28 mouse cellular contexts compared by ENCODE assay signal in the genomic region with DNA sequence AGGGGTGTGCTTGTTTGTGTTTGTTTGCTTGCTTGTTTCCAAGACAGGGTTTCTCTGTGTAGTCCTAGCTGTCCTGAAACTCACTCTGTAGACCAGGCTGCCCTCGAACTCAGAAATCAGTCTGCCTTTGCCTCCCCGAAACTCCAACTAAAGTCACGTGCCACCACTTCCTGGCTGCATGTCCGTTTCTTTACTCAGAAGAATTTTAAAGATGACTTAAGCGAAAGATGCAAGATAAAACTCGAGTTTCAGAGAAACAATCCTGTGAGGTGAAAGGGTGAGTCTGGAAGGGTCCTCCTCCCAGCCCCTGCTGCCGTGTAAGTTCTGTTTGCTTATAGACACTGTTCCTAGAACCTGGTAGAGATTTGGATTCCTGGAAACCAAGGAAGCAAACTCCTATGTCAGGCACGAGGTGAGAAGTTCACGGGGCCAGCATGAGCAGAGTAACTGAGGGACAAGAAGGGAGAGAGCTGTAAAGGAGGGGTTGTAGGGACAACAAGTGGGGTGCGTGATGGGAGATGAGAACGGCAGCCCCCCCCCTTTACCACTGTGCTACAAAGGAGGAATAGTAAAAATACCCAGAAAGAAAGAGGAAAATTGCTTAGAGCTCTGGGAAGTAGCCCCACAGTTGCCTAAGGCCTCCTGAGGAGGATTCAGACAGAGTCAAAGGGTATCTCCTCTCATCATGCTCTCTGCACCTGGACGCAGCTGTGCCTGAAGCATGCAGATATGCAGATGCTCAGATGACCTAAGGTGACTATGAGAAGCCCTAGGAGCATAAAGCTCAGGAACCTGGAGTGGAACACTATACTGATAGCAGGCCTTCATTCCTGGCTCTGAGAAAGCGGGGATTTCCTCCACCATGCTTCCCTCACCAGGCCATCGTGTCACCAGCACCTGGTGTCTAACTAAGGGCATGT. TPM values are rescaled to one million over a fixed set of nuclear protein-coding genes. Genes with fewer than 3 reads are reported as not detected.
DNase-seq lines count a peak whose midpoint lies in the region; ATAC-seq and TF ChIP-seq lines count a peak whose summit lies in the region.
"Had no signal": no experiment of that assay in that cellular context is flagged by ENCODE, and none has a peak within 500 bp of the region (broad histone marks: within the 10 kb centered on the region; RNA-seq: fewer than 3 reads in every experiment).

No protein-coding gene starts in this region.

- TF ChIP-seq CTCF in heart, adult 2 months (IDR thresholded peaks at IDR 0.05): no peak
- TF ChIP-seq CTCF in CH12.LX (conservative IDR thresholded peaks at IDR 0.05 in 1 of 2, IDR thresholded peaks at IDR 0.05 in 1 of 2; ENCODE audit: low read depth in 2 of 2, low read length in 2 of 2): no peak
- no peak for TF ChIP-seq CTCF in stomach, postnatal 0 days (IDR thresholded peaks at IDR 0.05; ENCODE audit: low read depth)

- dilution Hi-C loops in CH12.LX (cut with MboI; ENCODE audit: extremely low pct_ligation_motif_present, extremely low pct_unique_long_range_greater_than_20kb, low sequenced_read_pairs): no loop called here

- peak overlapping the region; percentile 48; the same call in 1 of the 2 replicates for H3K9ac ChIP-seq in heart, embryonic 13.5 days
- H3K9ac ChIP-seq in heart, adult 2 months (ENCODE audit: low read depth, low read length): no peak overlapping the region
- no peak overlapping the region for H3K9ac ChIP-seq in CH12.LX (ENCODE audit: insufficient read depth, low read depth)
- H3K9ac ChIP-seq in stomach, postnatal 0 days (ENCODE audit: low read length): no peak overlapping the region
- H3K9ac ChIP-seq in neural tube, embryonic 15.5 days (replicated peaks): no peak overlapping the region
- H3K9ac ChIP-seq: embryonic facial prominence, embryonic 13.5 days; forebrain, embryonic 12.5 days; heart, embryonic 12.5 days; hindbrain, embryonic 12.5 days; neural tube, embryonic 12.5 days had no signal

- TF ChIP-seq RAD21 in CH12.LX (IDR thresholded peaks at IDR 0.05; ENCODE audit: low read depth, low read length): no peak

- H3K9me3 ChIP-seq in heart, embryonic 13.5 days: no peaks in the 10 kb centered on the region
- no peaks in the 10 kb centered on the region for H3K9me3 ChIP-seq in CH12.LX (replicated peaks; ENCODE audit: low read length)
- H3K9me3 ChIP-seq in stomach, postnatal 0 days (ENCODE audit: control insufficient read depth, low read length): no peaks in the 10 kb centered on the region
- no peaks in the 10 kb centered on the region for H3K9me3 ChIP-seq in neural tube, embryonic 15.5 days (replicated peaks)
- H3K9me3 ChIP-seq: embryonic facial prominence, embryonic 13.5 days; forebrain, embryonic 12.5 days; heart, embryonic 12.5 days; hindbrain, embryonic 12.5 days; limb, embryonic 10.5 days; megakaryocyte, embryonic 14.5 days; neural tube, embryonic 12.5 days had no signal

- DNase-seq in heart, adult 2 months: no peak
- DNase-seq in CH12.LX (ENCODE audit: extremely low read depth): no peak
- peak; percentile 71 for DNase-seq in induced T-regulatory cell, adult 2 months (ENCODE audit: low read depth)
- DNase-seq in stomach, postnatal 0 days (ENCODE audit: low spot score): peak; percentile 51
- no peak for DNase-seq in urinary bladder, postnatal 10 days (ENCODE audit: low spot score)
- DNase-seq in right cerebral cortex, postnatal 10 days (ENCODE audit: low spot score in 2 of 2): no peak
- DNase-seq: adrenal gland, adult 2 months; cerebellum, adult 2 months; cerebellum, postnatal 25 days; embryo, embryonic 11 days; heart, postnatal 14 days; kidney, adult 2 months; liver; lung, postnatal 14 days; midbrain, embryonic 14.5 days; retina, postnatal 1 day; thymus, postnatal 36 days had no signal

- H3K79me2 ChIP-seq in heart, adult 2 months (replicated peaks; ENCODE audit: control insufficient read depth, insufficient read depth, low read length): no peaks in the 10 kb centered on the region
- H3K79me2 ChIP-seq in CH12.LX (replicated peaks; ENCODE audit: control insufficient read depth, extremely low read depth, insufficient read depth, poor library complexity, severe bottlenecking): no peaks in the 10 kb centered on the region

- no peaks in the 10 kb centered on the region for H3K27me3 ChIP-seq in heart, embryonic 13.5 days (replicated peaks)
- H3K27me3 ChIP-seq in heart, adult 2 months (ENCODE audit: control insufficient read depth, insufficient read depth, low read length): no peaks in the 10 kb centered on the region
- no peaks in the 10 kb centered on the region for H3K27me3 ChIP-seq in CH12.LX (replicated peaks)
- no peaks in the 10 kb centered on the region for H3K27me3 ChIP-seq in stomach, postnatal 0 days (ENCODE audit: control insufficient read depth, insufficient read depth, low read length)
- no peaks in the 10 kb centered on the region for H3K27me3 ChIP-seq in neural tube, embryonic 15.5 days (replicated peaks)
- H3K27me3 ChIP-seq: embryonic facial prominence, embryonic 13.5 days; heart, embryonic 12.5 days; hindbrain, embryonic 12.5 days; neural tube, embryonic 12.5 days had no signal

- TF ChIP-seq EP300 in heart, adult 2 months (IDR thresholded peaks at IDR 0.05; ENCODE audit: insufficient read depth, low read depth, low read length): no peak
- no peak for TF ChIP-seq EP300 in CH12.LX (IDR thresholded peaks at IDR 0.05; ENCODE audit: low read length)
- TF ChIP-seq EP300 in stomach, postnatal 0 days (optimal IDR thresholded peaks at IDR 0.05): no peak

- H3K4me3 ChIP-seq in heart, embryonic 13.5 days: no peak overlapping the region
- no peak overlapping the region for H3K4me3 ChIP-seq in heart, adult 2 months
- H3K4me3 ChIP-seq in CH12.LX (replicated peaks in 1 of 3; ENCODE audit: low read depth in 2 of 3, low read length in 2 of 3, poor library complexity in 1 of 3): no peak overlapping the region
- H3K4me3 ChIP-seq in stomach, postnatal 0 days (ENCODE audit: low read depth, low read length): no peak overlapping the region
- H3K4me3 ChIP-seq in neural tube, embryonic 15.5 days (replicated peaks): no peak overlapping the region
- H3K4me3 ChIP-seq: embryonic facial prominence, embryonic 13.5 days; erythroblast, embryonic 14.5 days; forebrain, embryonic 12.5 days; heart, embryonic 12.5 days; hindbrain, embryonic 12.5 days; limb, embryonic 10.5 days; megakaryocyte, embryonic 14.5 days; neural tube, embryonic 12.5 days had no signal

- H3K36me3 ChIP-seq in heart, embryonic 13.5 days: no peaks in the 10 kb centered on the region
- H3K36me3 ChIP-seq in heart, adult 2 months (ENCODE audit: control insufficient read depth, insufficient read depth, low read length): no peaks in the 10 kb centered on the region
- H3K36me3 ChIP-seq in CH12.LX (replicated peaks in 1 of 2; ENCODE audit: control insufficient read depth in 1 of 2, insufficient read depth in 1 of 2, low read length in 1 of 2): no peaks in the 10 kb centered on the region
- H3K36me3 ChIP-seq in stomach, postnatal 0 days (ENCODE audit: control insufficient read depth, insufficient read depth, low read length): no peaks in the 10 kb centered on the region
- no peaks in the 10 kb centered on the region for H3K36me3 ChIP-seq in neural tube, embryonic 15.5 days
- H3K36me3 ChIP-seq: embryonic facial prominence, embryonic 13.5 days; forebrain, embryonic 12.5 days; heart, embryonic 12.5 days; hindbrain, embryonic 12.5 days; limb, embryonic 10.5 days; neural tube, embryonic 12.5 days had no signal

- no peak overlapping the region for H3K4me2 ChIP-seq in heart, embryonic 13.5 days
- H3K4me2 ChIP-seq in CH12.LX (ENCODE audit: insufficient read depth, low read depth, poor library complexity, severe bottlenecking): no peak overlapping the region
- no peak overlapping the region for H3K4me2 ChIP-seq in stomach, postnatal 0 days (replicated peaks; ENCODE audit: low read depth)
- H3K4me2 ChIP-seq in neural tube, embryonic 15.5 days: no peak overlapping the region
- H3K4me2 ChIP-seq: embryonic facial prominence, embryonic 13.5 days; forebrain, embryonic 12.5 days; heart, embryonic 12.5 days; hindbrain, embryonic 12.5 days; neural tube, embryonic 12.5 days had no signal

- no peak for ATAC-seq in heart, embryonic 13.5 days (ENCODE audit: extremely low read depth, insufficient number of reproducible peaks, low FRiP score, low TSS enrichment)
- ATAC-seq in stomach, postnatal 0 days (ENCODE audit: low FRiP score, low TSS enrichment): peak; percentile 49; the same call in 1 of the 2 replicates
- ATAC-seq in neural tube, embryonic 15.5 days (ENCODE audit: low FRiP score): no peak

- peaks cover 32% of the 10 kb centered on the region for H3K4me1 ChIP-seq in heart, embryonic 13.5 days
- H3K4me1 ChIP-seq in heart, adult 2 months (ENCODE audit: control insufficient read depth, insufficient read depth, low read length): peaks cover 9% of the 10 kb centered on the region
- peaks cover 0 to 9% of the 10 kb centered on the region in 2 experiments; a peak in 1 of 4 replicates for H3K4me1 ChIP-seq in CH12.LX (ENCODE audit: control insufficient read depth in 1 of 2, insufficient read depth in 2 of 2)
- peaks cover 2% of the 10 kb centered on the region; the same call in 1 of the 2 replicates for H3K4me1 ChIP-seq in stomach, postnatal 0 days (replicated peaks; ENCODE audit: control insufficient read depth, insufficient read depth)
- no peaks in the 10 kb centered on the region for H3K4me1 ChIP-seq in neural tube, embryonic 15.5 days
- H3K4me1 ChIP-seq: forebrain, embryonic 12.5 days; hindbrain, embryonic 12.5 days; neural tube, embryonic 12.5 days had no signal

- WGBS in heart, embryonic 13.5 days: 53% methylated on average over 14 of the region's 14 CpGs
- 58% methylated on average over 14 of the region's 14 CpGs for WGBS in heart, adult 2 months
- WGBS in stomach, postnatal 0 days: 55% methylated on average over 14 of the region's 14 CpGs
- WGBS in neural tube, embryonic 15.5 days: 80% methylated on average over 14 of the region's 14 CpGs

- no peak overlapping the region for H3K27ac ChIP-seq in heart, embryonic 13.5 days (replicated peaks)
- H3K27ac ChIP-seq in heart, adult 2 months: no peak overlapping the region
- H3K27ac ChIP-seq in CH12.LX (ENCODE audit: insufficient read depth, low read depth): no peak overlapping the region
- H3K27ac ChIP-seq in stomach, postnatal 0 days (replicated peaks): no peak overlapping the region; the same call in 1 of the 2 replicates
- H3K27ac ChIP-seq in neural tube, embryonic 15.5 days (replicated peaks): no peak overlapping the region
- H3K27ac ChIP-seq: embryonic facial prominence, embryonic 13.5 days; forebrain, embryonic 12.5 days; hindbrain, embryonic 12.5 days; kidney, postnatal 0 days; limb, embryonic 10.5 days; neural tube, embryonic 12.5 days had no signal

- in situ Hi-C loops in CH12.LX (cut with MboI; ENCODE audit: low pct_ligation_motif_present, low pct_unique_long_range_greater_than_20kb, low sequenced_read_pairs): no loop called here

- intact Hi-C loops in heart, adult 2 months (cut with DNase I): no loop called here

- no peak for TF ChIP-seq POLR2A in heart, adult 2 months (IDR thresholded peaks at IDR 0.05; ENCODE audit: insufficient read depth, low read depth, low read length)
- TF ChIP-seq POLR2A in CH12.LX (IDR thresholded peaks at IDR 0.05; ENCODE audit: low read depth, low read length): no peak

RNA-seq across cellular contexts. Expression of gene Tmed10, which starts 8.4 kb away (rescaled TPM):
- 279 and 292 TPM in 2 replicates for polyA plus RNA-seq in heart, embryonic 13.5 days (2015; fragmentation: Nextera tagmentation; extraction: Ambion mirVana)
- 100 to 1,000 TPM; 164 to 186 TPM for total RNA-seq in heart, adult 2 months (2021)
- polyA plus RNA-seq in heart, adult 2 months (2012; rRNA removed): 108 and 130 TPM in 2 replicates
- total RNA-seq in CH12.LX (2012; rRNA removed) (70.2 and 73.8 TPM in 2 replicates), CH12.LX (2014; rRNA removed) (59.8 and 60.0 TPM in 2 replicates)
- 211 and 216 TPM in 2 replicates for polyA plus RNA-seq in CH12.LX (2012; ENCODE audit: insufficient read length, low read depth)
- polyA plus RNA-seq in stomach, postnatal 0 days (2015; fragmentation: Nextera tagmentation; extraction: Ambion mirVana): 351 and 370 TPM in 2 replicates
- polyA plus RNA-seq in neural tube, embryonic 15.5 days (2015; fragmentation: Nextera tagmentation; extraction: Ambion mirVana): 212 and 223 TPM in 2 replicates

RNA-seq across cellular contexts. Expression of gene Nek9, which starts 43.9 kb away (rescaled TPM):
- polyA plus RNA-seq in heart, embryonic 13.5 days (2015; fragmentation: Nextera tagmentation; extraction: Ambion mirVana): 18.5 and 19.2 TPM in 2 replicates
- 100 to 1,000 TPM; 107 to 116 TPM for total RNA-seq in heart, adult 2 months (2021)
- polyA plus RNA-seq in heart, adult 2 months (2012; rRNA removed): 41.6 and 74.4 TPM in 2 replicates
- total RNA-seq in CH12.LX (2012; rRNA removed) (23.5 and 27.4 TPM in 2 replicates), CH12.LX (2014; rRNA removed) (12.7 and 15.6 TPM in 2 replicates)
- polyA plus RNA-seq in CH12.LX (2012; ENCODE audit: insufficient read length, low read depth): 30.9 and 32.0 TPM in 2 replicates
- 7.2 and 8.1 TPM in 2 replicates for polyA plus RNA-seq in stomach, postnatal 0 days (2015; fragmentation: Nextera tagmentation; extraction: Ambion mirVana)
- polyA plus RNA-seq in neural tube, embryonic 15.5 days (2015; fragmentation: Nextera tagmentation; extraction: Ambion mirVana): 9.5 and 12.2 TPM in 2 replicates

Comparison
In these comparisons a context has a peak if more than half of its experiments do, and no peak if none do; other contexts are left out.
1. DNase-seq: peak in induced T-regulatory cell, adult 2 months (single experiment) and stomach, postnatal 0 days (single experiment); none in heart, adult 2 months (0 of 2), CH12.LX (single experiment), urinary bladder, postnatal 10 days (single experiment) and right cerebral cortex, postnatal 10 days (0 of 2).